15 mouse cellular contexts compared by ENCODE assay signal in genomic region chr19:40489633-40490032, GRCm38 (mm10). TPM values are rescaled to one million over a fixed set of nuclear protein-coding genes. Genes with fewer than 3 reads are reported as not detected.
DNase-seq lines count a peak whose midpoint lies in the region; ATAC-seq lines count a peak whose summit lies in the region.
"Had no signal": no experiment of that assay in that cellular context is flagged by ENCODE, and none has a peak within 500 bp of the region (broad histone marks: within the 10 kb centered on the region; RNA-seq: fewer than 3 reads in every experiment).

No protein-coding gene starts in this region.

- no peak overlapping the region for H3K4me2 ChIP-seq in hindbrain, embryonic 13.5 days
- no peak overlapping the region for H3K4me2 ChIP-seq in hindbrain, embryonic 12.5 days (replicated peaks)
- no peak overlapping the region for H3K4me2 ChIP-seq in midbrain, embryonic 12.5 days (replicated peaks)
- no peak overlapping the region for H3K4me2 ChIP-seq in stomach, embryonic 14.5 days (replicated peaks; ENCODE audit: low read depth, low read length)
- H3K4me2 ChIP-seq: forebrain, embryonic 15.5 days; hindbrain, embryonic 15.5 days; limb, embryonic 15.5 days had no signal

- H3K4me3 ChIP-seq in erythroblast, embryonic 14.5 days (replicated peaks): peak overlapping the region; percentile 6
- no peak overlapping the region for H3K4me3 ChIP-seq in hindbrain, embryonic 13.5 days
- H3K4me3 ChIP-seq in hindbrain, embryonic 12.5 days: no peak overlapping the region
- H3K4me3 ChIP-seq in midbrain, embryonic 12.5 days: no peak overlapping the region
- H3K4me3 ChIP-seq in midbrain, embryonic 10.5 days: no peak overlapping the region
- no peak overlapping the region for H3K4me3 ChIP-seq in stomach, embryonic 14.5 days (ENCODE audit: low read depth, low read length)
- H3K4me3 ChIP-seq: forebrain, embryonic 15.5 days; hindbrain, embryonic 15.5 days; left cerebral cortex, adult 2 months; limb, embryonic 15.5 days had no signal

- H3K27ac ChIP-seq in hindbrain, embryonic 13.5 days: 0 out of 2 replicates have a peak overlapping the region, but pooled peaks have one; percentile 9
- H3K27ac ChIP-seq in hindbrain, embryonic 12.5 days: no peak overlapping the region
- 0 out of 2 replicates have a peak overlapping the region, but pooled peaks have one; percentile 39 for H3K27ac ChIP-seq in midbrain, embryonic 12.5 days (replicated peaks)
- no peak overlapping the region for H3K27ac ChIP-seq in midbrain, embryonic 10.5 days (replicated peaks)
- H3K27ac ChIP-seq in stomach, embryonic 14.5 days (ENCODE audit: low read length): peak overlapping the region; percentile 8; the same call in 1 of the 2 replicates
- H3K27ac ChIP-seq: forebrain, embryonic 15.5 days; left cerebral cortex, adult 2 months; limb, embryonic 15.5 days had no signal

- H3K27me3 ChIP-seq in erythroblast, embryonic 14.5 days (ENCODE audit: control insufficient read depth): no peaks in the 10 kb centered on the region
- no peaks in the 10 kb centered on the region for H3K27me3 ChIP-seq in hindbrain, embryonic 13.5 days
- H3K27me3 ChIP-seq in hindbrain, embryonic 12.5 days: no peaks in the 10 kb centered on the region
- no peaks in the 10 kb centered on the region for H3K27me3 ChIP-seq in midbrain, embryonic 12.5 days
- no peaks in the 10 kb centered on the region for H3K27me3 ChIP-seq in midbrain, embryonic 10.5 days (ENCODE audit: low read depth, poor library complexity, severe bottlenecking)
- no peaks in the 10 kb centered on the region for H3K27me3 ChIP-seq in stomach, embryonic 14.5 days (ENCODE audit: control insufficient read depth, insufficient read depth, low read length)
- H3K27me3 ChIP-seq: forebrain, embryonic 15.5 days; hindbrain, embryonic 15.5 days; limb, embryonic 15.5 days had no signal

- H3K4me1 ChIP-seq in erythroblast, embryonic 14.5 days (ENCODE audit: control insufficient read depth): peaks cover 43% of the 10 kb centered on the region
- peaks cover 69% of the 10 kb centered on the region for H3K4me1 ChIP-seq in hindbrain, embryonic 13.5 days (replicated peaks)
- peaks cover 44% of the 10 kb centered on the region for H3K4me1 ChIP-seq in hindbrain, embryonic 12.5 days
- H3K4me1 ChIP-seq in midbrain, embryonic 12.5 days: peaks cover 26% of the 10 kb centered on the region
- peaks cover 34% of the 10 kb centered on the region for H3K4me1 ChIP-seq in midbrain, embryonic 10.5 days
- peaks cover 24% of the 10 kb centered on the region for H3K4me1 ChIP-seq in stomach, embryonic 14.5 days (ENCODE audit: control insufficient read depth, insufficient read depth, low read length)

- no peak for DNase-seq in midbrain, embryonic 10.5 days (ENCODE audit: low spot score)
- DNase-seq in MN1 (ENCODE audit: low spot score): no peak
- DNase-seq: adrenal gland, postnatal 10 days; gastrocnemius, postnatal 36 days; thymus, adult 2 months had no signal

- 79% methylated on average over 6 of the region's 6 CpGs for WGBS in hindbrain, embryonic 13.5 days
- 80% methylated on average over 6 of the region's 6 CpGs for WGBS in hindbrain, embryonic 12.5 days
- WGBS in midbrain, embryonic 12.5 days: 79% methylated on average over 6 of the region's 6 CpGs
- WGBS in midbrain, embryonic 10.5 days: 81% methylated on average over 6 of the region's 6 CpGs
- 61% methylated on average over 6 of the region's 6 CpGs for WGBS in stomach, embryonic 14.5 days

- no peaks in the 10 kb centered on the region for H3K9me3 ChIP-seq in erythroblast, embryonic 14.5 days (ENCODE audit: control insufficient read depth, low read length)
- no peaks in the 10 kb centered on the region for H3K9me3 ChIP-seq in hindbrain, embryonic 13.5 days
- no peaks in the 10 kb centered on the region for H3K9me3 ChIP-seq in hindbrain, embryonic 12.5 days (replicated peaks)
- no peaks in the 10 kb centered on the region for H3K9me3 ChIP-seq in midbrain, embryonic 12.5 days
- no peaks in the 10 kb centered on the region for H3K9me3 ChIP-seq in midbrain, embryonic 10.5 days (replicated peaks)
- no peaks in the 10 kb centered on the region for H3K9me3 ChIP-seq in stomach, embryonic 14.5 days (ENCODE audit: control insufficient read depth, low read depth, low read length)
- H3K9me3 ChIP-seq: forebrain, embryonic 15.5 days; hindbrain, embryonic 15.5 days; limb, embryonic 15.5 days had no signal

- no peak overlapping the region for H3K9ac ChIP-seq in hindbrain, embryonic 13.5 days
- H3K9ac ChIP-seq in hindbrain, embryonic 12.5 days: no peak overlapping the region
- no peak overlapping the region for H3K9ac ChIP-seq in midbrain, embryonic 12.5 days (replicated peaks)
- no peak overlapping the region for H3K9ac ChIP-seq in stomach, embryonic 14.5 days (replicated peaks; ENCODE audit: low read depth, low read length)
- H3K9ac ChIP-seq: forebrain, embryonic 15.5 days; hindbrain, embryonic 15.5 days; limb, embryonic 15.5 days had no signal

- H3K36me3 ChIP-seq in erythroblast, embryonic 14.5 days (ENCODE audit: control insufficient read depth): peaks cover 29% of the 10 kb centered on the region
- no peaks in the 10 kb centered on the region; the same call in 1 of the 2 replicates for H3K36me3 ChIP-seq in hindbrain, embryonic 13.5 days
- no peaks in the 10 kb centered on the region for H3K36me3 ChIP-seq in hindbrain, embryonic 12.5 days
- no peaks in the 10 kb centered on the region for H3K36me3 ChIP-seq in midbrain, embryonic 12.5 days
- H3K36me3 ChIP-seq in midbrain, embryonic 10.5 days: no peaks in the 10 kb centered on the region
- no peaks in the 10 kb centered on the region for H3K36me3 ChIP-seq in stomach, embryonic 14.5 days (ENCODE audit: control insufficient read depth, insufficient read depth, low read length)
- H3K36me3 ChIP-seq: forebrain, embryonic 15.5 days; hindbrain, embryonic 15.5 days; limb, embryonic 15.5 days had no signal

- no peak for ATAC-seq in erythroblast, adult 5-6 weeks (replicated peaks; ENCODE audit: low FRiP score, poor library complexity, severe bottlenecking)
- no peak for ATAC-seq in hindbrain, embryonic 13.5 days (ENCODE audit: low FRiP score)
- no peak for ATAC-seq in hindbrain, embryonic 12.5 days (ENCODE audit: low FRiP score)
- no peak for ATAC-seq in midbrain, embryonic 12.5 days (ENCODE audit: low FRiP score, low read depth)
- ATAC-seq in stomach, embryonic 14.5 days (ENCODE audit: insufficient number of reproducible peaks, insufficient read depth, low FRiP score, low read depth): no peak
- ATAC-seq: forebrain, embryonic 15.5 days had no signal

RNA-seq across cellular contexts. Expression of gene Sorbs1, which starts 23.9 kb away (rescaled TPM):
- polyA plus RNA-seq in erythroblast, embryonic 14.5 days (2012): 2.4 TPM in 2 replicates
- total RNA-seq in erythroblast, adult 5-6 weeks (2015; ENCODE audit: low replicate concordance): 28.8 and 41.5 TPM in 2 replicates
- 45.9 and 46.2 TPM in 2 replicates for total RNA-seq in erythroblast, adult 5-6 weeks (2017; ENCODE audit: low replicate concordance)
- polyA plus RNA-seq in hindbrain, embryonic 13.5 days (2015; fragmentation: Nextera tagmentation; extraction: Ambion mirVana): 96.3 and 100 TPM in 2 replicates
- polyA plus RNA-seq in hindbrain, embryonic 12.5 days (2016; fragmentation: Nextera tagmentation; extraction: Ambion mirVana): 101 and 106 TPM in 2 replicates
- 62.1 and 79.4 TPM in 2 replicates for polyA plus RNA-seq in midbrain, embryonic 12.5 days (2016; fragmentation: Nextera tagmentation; extraction: Ambion mirVana)
- polyA plus RNA-seq in midbrain, embryonic 10.5 days (2016; fragmentation: Nextera tagmentation; extraction: Ambion mirVana): 47.9 and 62.2 TPM in 2 replicates
- polyA plus RNA-seq in stomach, embryonic 14.5 days (2014; fragmentation: Nextera tagmentation; extraction: Ambion mirVana): 84.0 and 89.5 TPM in 2 replicates

Comparison
In these comparisons a context has a peak if more than half of its experiments do, and no peak if none do; other contexts are left out.
1. H3K27ac ChIP-seq: peak in hindbrain, embryonic 13.5 days (single experiment), midbrain, embryonic 12.5 days (single experiment) and stomach, embryonic 14.5 days (single experiment); none in hindbrain, embryonic 12.5 days (single experiment) and midbrain, embryonic 10.5 days (single experiment).
2. RNA of gene Sorbs1, which starts 23.9 kb away (polyA plus RNA-seq): 101 to 106 TPM in hindbrain, embryonic 12.5 days, 96.3 to 100 TPM in hindbrain, embryonic 13.5 days, 84.0 to 89.5 TPM in stomach, embryonic 14.5 days, 62.1 to 79.4 TPM in midbrain, embryonic 12.5 days and 47.9 to 62.2 TPM in midbrain, embryonic 10.5 days; 2.4 TPM in erythroblast, embryonic 14.5 days; every median in the first group is over 10 times any median in the second.